Mouse (Mus musculus): ENCODE measurements at regions not wholly inside any gene's neighbourhood (a gene's known extent, or its start where the extent isn't known, plus 50 kb on each side); places are given as distances from the start of the nearest gene placed in this dataset.

GRCm38 (mm10) chr4:12395344-12395743 is 223.5 kb upstream of the Fam92a start:
- H3K79me2 ChIP-seq (ENCODE audit: control insufficient read depth, insufficient read depth): no peaks in the 10 kb centered on the region
- TF ChIP-seq E2F4 (IDR thresholded peaks at IDR 0.05; ENCODE audit: insufficient read depth): no peak
- no peak overlapping the region for H3K4me2 ChIP-seq (ENCODE audit: low read depth)
- no peaks in the 10 kb centered on the region for H3K27me3 ChIP-seq (ENCODE audit: control insufficient read depth, insufficient read depth, insufficient read length)
- H3ac ChIP-seq (ENCODE audit: control insufficient read depth, insufficient read length): no peak overlapping the region
- no peak overlapping the region for H3K4me3 ChIP-seq
- H3K36me3 ChIP-seq (ENCODE audit: control insufficient read depth, insufficient read depth): no peaks in the 10 kb centered on the region

GRCm38 (mm10) chr4:12376797-12377570 is 205.2 kb upstream of the Fam92a start:
- Histone ChIP-seq H3ac (ENCODE audit: control insufficient read depth, insufficient read length) (no peak overlapping the region), H3K79me2 (ENCODE audit: control insufficient read depth, insufficient read depth) (no peaks in the 10 kb centered on the region), H3K36me3 (ENCODE audit: control insufficient read depth, insufficient read depth) (no peaks in the 10 kb centered on the region), H3K4me3 (no peak overlapping the region), H3K27me3 (ENCODE audit: control insufficient read depth, insufficient read depth, insufficient read length) (no peaks in the 10 kb centered on the region), H3K4me2 (ENCODE audit: low read depth) (no peak overlapping the region)
- TF ChIP-seq SRF (IDR thresholded peaks at IDR 0.05; ENCODE audit: control insufficient read depth, insufficient read length, low read depth): no peak
- TF ChIP-seq USF1 (IDR thresholded peaks at IDR 0.05; ENCODE audit: low read depth): no peak
- no peak for TF ChIP-seq POLR2A (IDR thresholded peaks at IDR 0.05; ENCODE audit: insufficient read length, low read depth)
- TF ChIP-seq TCF3 (IDR thresholded peaks at IDR 0.05; ENCODE audit: insufficient read length, low read depth): no peak
- TF ChIP-seq MAX (IDR thresholded peaks at IDR 0.05; ENCODE audit: low read depth): no peak
- no peak for TF ChIP-seq MYOG (IDR thresholded peaks at IDR 0.05; ENCODE audit: control insufficient read depth in 1 of 3, insufficient read depth in 1 of 3, insufficient read length in 2 of 3, low read depth in 2 of 3)
- TF ChIP-seq REST (IDR thresholded peaks at IDR 0.05; ENCODE audit: insufficient read depth, insufficient read length): no peak
- no peak for TF ChIP-seq MYOD1 (IDR thresholded peaks at IDR 0.05; ENCODE audit: control insufficient read depth in 1 of 3, insufficient read length in 2 of 3, low read depth in 2 of 3)

DNA sequence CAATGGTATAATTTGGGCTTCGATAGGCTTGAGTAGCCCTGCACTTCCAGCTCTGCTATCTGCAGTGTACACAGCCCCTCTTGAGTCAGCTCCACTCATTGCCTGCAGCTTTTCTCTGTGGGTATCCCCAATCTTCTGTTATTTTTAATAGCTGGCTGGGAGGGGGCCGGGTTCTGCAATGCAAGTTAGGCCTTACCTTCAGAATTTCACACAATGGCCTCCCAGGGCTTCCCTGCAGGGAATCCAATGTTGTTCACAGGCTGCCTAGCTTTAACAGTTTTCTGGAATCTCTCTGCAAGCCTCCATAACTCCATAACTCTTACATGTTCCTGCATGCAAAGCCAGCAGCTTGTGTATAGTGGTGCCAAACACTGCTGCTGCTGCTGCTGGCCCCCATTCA is 197.7 kb upstream of the Fam92a start:
- no peak for TF ChIP-seq USF1 (IDR thresholded peaks at IDR 0.05; ENCODE audit: low read depth)
- no peak for TF ChIP-seq MYOG (IDR thresholded peaks at IDR 0.05; ENCODE audit: control insufficient read depth in 1 of 3, insufficient read depth in 1 of 3, insufficient read length in 2 of 3, low read depth in 2 of 3)
- no peak for TF ChIP-seq MYOD1 (IDR thresholded peaks at IDR 0.05; ENCODE audit: control insufficient read depth in 1 of 3, insufficient read length in 2 of 3, low read depth in 2 of 3)
- no peak for TF ChIP-seq REST (IDR thresholded peaks at IDR 0.05; ENCODE audit: insufficient read depth, insufficient read length)
- no peak for TF ChIP-seq TCF3 (IDR thresholded peaks at IDR 0.05; ENCODE audit: insufficient read length, low read depth)
- TF ChIP-seq POLR2A (IDR thresholded peaks at IDR 0.05; ENCODE audit: insufficient read length, low read depth): no peak
- TF ChIP-seq MAX (IDR thresholded peaks at IDR 0.05; ENCODE audit: low read depth): no peak
- no peak for TF ChIP-seq SRF (IDR thresholded peaks at IDR 0.05; ENCODE audit: control insufficient read depth, insufficient read length, low read depth)
- H3K79me2 ChIP-seq (ENCODE audit: control insufficient read depth, insufficient read depth): no peaks in the 10 kb centered on the region

GRCm38 (mm10) chr4:12356992-12357634 is 185.3 kb upstream of the Fam92a start:
- TF ChIP-seq SRF (IDR thresholded peaks at IDR 0.05; ENCODE audit: control insufficient read depth, insufficient read length, low read depth) (no peak), TCF3 (IDR thresholded peaks at IDR 0.05; ENCODE audit: insufficient read length, low read depth) (no peak), MYOD1 (IDR thresholded peaks at IDR 0.05; ENCODE audit: control insufficient read depth in 1 of 3, insufficient read length in 2 of 3, low read depth in 2 of 3) (no peak), REST (IDR thresholded peaks at IDR 0.05; ENCODE audit: insufficient read depth, insufficient read length) (no peak), TCF12 (IDR thresholded peaks at IDR 0.05; ENCODE audit: insufficient read depth, poor library complexity, severe bottlenecking) (no peak), POLR2AphosphoS2 (IDR thresholded peaks at IDR 0.05; ENCODE audit: insufficient read length, low read depth) (no peak)
- H3K4me2 ChIP-seq (ENCODE audit: low read depth): no peak overlapping the region
- H3K4me3 ChIP-seq: no peak overlapping the region
- no peak overlapping the region for H3ac ChIP-seq (ENCODE audit: control insufficient read depth, insufficient read length)
- H3K36me3 ChIP-seq (ENCODE audit: control insufficient read depth, insufficient read depth): no peaks in the 10 kb centered on the region
- H3K79me2 ChIP-seq (ENCODE audit: control insufficient read depth, insufficient read depth): no peaks in the 10 kb centered on the region
- H3K27me3 ChIP-seq (ENCODE audit: control insufficient read depth, insufficient read depth, insufficient read length): no peaks in the 10 kb centered on the region

More for the DNA sequence above, 197.7 kb upstream of the Fam92a start:
- H3K36me3 ChIP-seq (ENCODE audit: control insufficient read depth, insufficient read depth): no peaks in the 10 kb centered on the region
- no peak overlapping the region for H3ac ChIP-seq (ENCODE audit: control insufficient read depth, insufficient read length)
- H3K4me3 ChIP-seq: no peak overlapping the region
- no peaks in the 10 kb centered on the region for H3K27me3 ChIP-seq (ENCODE audit: control insufficient read depth, insufficient read depth, insufficient read length)
- no peak overlapping the region for H3K4me2 ChIP-seq (ENCODE audit: low read depth)

GRCm38 (mm10) chr4:12353337-12353856 is 181.6 kb upstream of the Fam92a start:
- TF ChIP-seq REST (IDR thresholded peaks at IDR 0.05; ENCODE audit: insufficient read depth, insufficient read length) (no peak), CEBPB (IDR thresholded peaks at IDR 0.05; ENCODE audit: insufficient read depth, poor library complexity, severe bottlenecking) (no peak), POLR2AphosphoS2 (IDR thresholded peaks at IDR 0.05; ENCODE audit: insufficient read length, low read depth) (no peak), SRF (IDR thresholded peaks at IDR 0.05; ENCODE audit: control insufficient read depth, insufficient read length, low read depth) (no peak), TCF3 (IDR thresholded peaks at IDR 0.05; ENCODE audit: insufficient read length, low read depth) (no peak), E2F4 (IDR thresholded peaks at IDR 0.05; ENCODE audit: insufficient read depth) (no peak), POLR2A (IDR thresholded peaks at IDR 0.05; ENCODE audit: insufficient read length, low read depth) (no peak), TCF12 (IDR thresholded peaks at IDR 0.05; ENCODE audit: insufficient read depth, poor library complexity, severe bottlenecking) (no peak), MYOD1 (IDR thresholded peaks at IDR 0.05; ENCODE audit: control insufficient read depth in 1 of 3, insufficient read length in 2 of 3, low read depth in 2 of 3) (no peak), MYOG (IDR thresholded peaks at IDR 0.05; ENCODE audit: control insufficient read depth in 1 of 3, insufficient read depth in 1 of 3, insufficient read length in 2 of 3, low read depth in 2 of 3) (no peak), MAX (IDR thresholded peaks at IDR 0.05; ENCODE audit: low read depth) (no peak), USF1 (IDR thresholded peaks at IDR 0.05; ENCODE audit: low read depth) (no peak)
- no peaks in the 10 kb centered on the region for H3K36me3 ChIP-seq (ENCODE audit: control insufficient read depth, insufficient read depth)
- H3ac ChIP-seq (ENCODE audit: control insufficient read depth, insufficient read length): no peak overlapping the region

More at GRCm38 (mm10) chr4:12353337-12353856, 181.6 kb upstream of the Fam92a start:
- Histone ChIP-seq H3K4me2 (ENCODE audit: low read depth) (no peak overlapping the region), H3K79me2 (ENCODE audit: control insufficient read depth, insufficient read depth) (no peaks in the 10 kb centered on the region), H3K4me3 (no peak overlapping the region), H3K27me3 (ENCODE audit: control insufficient read depth, insufficient read depth, insufficient read length) (no peaks in the 10 kb centered on the region)
